Mouse (Mus musculus): Measurements from ENCODE around the gene Prkcq. TPM values are rescaled to one million over a fixed set of nuclear protein-coding genes. Genes with fewer than 3 reads are reported as not detected.

Prkcq gene
- polyA plus RNA-seq, 1 experiment = 5.1 TPM

DNA sequence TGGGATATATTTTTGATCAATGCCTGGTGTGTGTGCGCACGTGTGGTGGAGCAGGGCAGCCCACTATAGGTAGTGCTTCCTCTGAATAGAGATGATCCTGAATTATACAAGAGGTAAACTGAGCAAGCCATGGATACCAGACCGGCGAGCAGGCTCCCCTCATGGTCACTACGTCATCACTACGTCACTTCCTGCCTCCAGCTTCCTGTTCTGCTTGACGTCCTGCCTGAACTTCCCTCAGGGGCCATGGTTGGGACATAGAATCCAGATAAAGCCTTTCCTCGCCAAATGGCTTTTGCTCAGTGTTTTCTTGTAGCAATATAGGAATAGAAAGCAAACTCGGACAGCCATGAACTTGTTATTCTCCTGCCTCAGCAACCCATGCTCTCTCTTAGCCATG is 33.1 kb downstream of the Prkcq start:
- 80% methylated on average over 9 of the region's 9 CpGs for WGBS

DNA sequence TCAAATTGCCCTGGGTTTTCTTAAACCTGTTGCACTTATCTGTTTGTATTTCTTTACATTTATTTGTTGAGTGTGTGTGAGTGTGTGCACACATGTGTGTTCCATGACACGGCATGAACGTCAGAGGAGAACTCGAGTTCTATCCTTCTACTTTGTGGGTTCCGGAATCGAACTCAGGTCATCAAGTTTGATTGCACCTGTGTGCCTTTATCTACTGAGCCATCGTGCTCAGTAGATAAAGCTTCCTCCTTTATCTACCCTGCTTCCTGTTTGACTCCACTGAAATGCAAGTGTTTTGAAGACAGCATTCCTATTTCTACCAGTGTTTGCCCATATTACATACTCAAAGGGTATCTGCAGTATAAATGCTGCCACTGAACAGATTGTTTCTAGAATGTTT is 33.8 kb downstream of the Prkcq start:
- DNase-seq = no peak
- no peak for TF ChIP-seq POLR2A (IDR thresholded peaks at IDR 0.05; ENCODE audit: low read depth, low read length)
- TF ChIP-seq CTCF (conservative IDR thresholded peaks at IDR 0.05; ENCODE audit: insufficient read depth, insufficient read length, low read depth, low read length) = no peak
- H3K4me1 ChIP-seq (ENCODE audit: control insufficient read depth, insufficient read depth, low read length) = no peaks in the 10 kb centered on the region
- WGBS = 93% methylated on average over 6 of the region's 6 CpGs
- H3K4me3 ChIP-seq (ENCODE audit: insufficient read depth, low read depth, low read length) = no peak overlapping the region
- H3K27me3 ChIP-seq (replicated peaks; ENCODE audit: control insufficient read depth, insufficient read depth, low read length) = no peaks in the 10 kb centered on the region
- H3K36me3 ChIP-seq (ENCODE audit: control insufficient read depth, insufficient read depth, low read length) = no peaks in the 10 kb centered on the region
- no peak overlapping the region for H3K27ac ChIP-seq (ENCODE audit: insufficient read depth, low read depth, low read length)

More for the DNA sequence above, 33.1 kb downstream of the Prkcq start:
- TF ChIP-seq CTCF (conservative IDR thresholded peaks at IDR 0.05; ENCODE audit: insufficient read depth, insufficient read length, low read depth, low read length) (no peak), POLR2A (IDR thresholded peaks at IDR 0.05; ENCODE audit: low read depth, low read length) (no peak)
- DNase-seq = no peak
- Histone ChIP-seq H3K4me3 (ENCODE audit: insufficient read depth, low read depth, low read length) (no peak overlapping the region), H3K27ac (ENCODE audit: insufficient read depth, low read depth, low read length) (no peak overlapping the region), H3K36me3 (ENCODE audit: control insufficient read depth, insufficient read depth, low read length) (no peaks in the 10 kb centered on the region), H3K27me3 (replicated peaks; ENCODE audit: control insufficient read depth, insufficient read depth, low read length) (no peaks in the 10 kb centered on the region), H3K4me1 (ENCODE audit: control insufficient read depth, insufficient read depth, low read length) (no peaks in the 10 kb centered on the region)

DNA sequence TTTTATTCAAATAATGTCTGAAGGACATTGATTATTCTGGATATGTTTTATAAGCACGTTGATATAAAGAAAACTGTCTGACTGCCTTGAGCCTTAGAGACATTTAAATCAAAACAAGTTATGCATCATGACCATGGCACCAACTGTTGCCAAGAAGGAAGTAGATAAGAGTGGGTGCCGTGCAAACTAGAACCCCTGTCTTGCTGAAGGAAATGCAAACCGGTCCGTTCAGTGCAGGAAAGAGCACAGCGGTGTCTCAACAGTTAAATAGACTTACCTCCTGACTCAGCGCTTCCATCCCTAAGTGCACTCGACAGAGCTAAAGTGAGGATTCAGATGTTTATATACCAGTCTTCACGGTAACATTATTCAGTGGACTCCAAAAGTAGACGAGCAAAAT is 36.4 kb downstream of the Prkcq start:
- no peak for DNase-seq
- Histone ChIP-seq H3K27me3 (replicated peaks; ENCODE audit: control insufficient read depth, insufficient read depth, low read length) (no peaks in the 10 kb centered on the region), H3K36me3 (ENCODE audit: control insufficient read depth, insufficient read depth, low read length) (no peaks in the 10 kb centered on the region), H3K27ac (ENCODE audit: insufficient read depth, low read depth, low read length) (no peak overlapping the region), H3K4me1 (ENCODE audit: control insufficient read depth, insufficient read depth, low read length) (0 out of 2 replicates have a peak, but pooled peaks cover 3% of the 10 kb centered on the region), H3K4me3 (ENCODE audit: insufficient read depth, low read depth, low read length) (no peak overlapping the region)
- WGBS = 64% methylated on average over 9 of the region's 9 CpGs
- no peak for TF ChIP-seq CTCF (conservative IDR thresholded peaks at IDR 0.05; ENCODE audit: insufficient read depth, insufficient read length, low read depth, low read length)
- TF ChIP-seq POLR2A (IDR thresholded peaks at IDR 0.05; ENCODE audit: low read depth, low read length) = no peak

DNA sequence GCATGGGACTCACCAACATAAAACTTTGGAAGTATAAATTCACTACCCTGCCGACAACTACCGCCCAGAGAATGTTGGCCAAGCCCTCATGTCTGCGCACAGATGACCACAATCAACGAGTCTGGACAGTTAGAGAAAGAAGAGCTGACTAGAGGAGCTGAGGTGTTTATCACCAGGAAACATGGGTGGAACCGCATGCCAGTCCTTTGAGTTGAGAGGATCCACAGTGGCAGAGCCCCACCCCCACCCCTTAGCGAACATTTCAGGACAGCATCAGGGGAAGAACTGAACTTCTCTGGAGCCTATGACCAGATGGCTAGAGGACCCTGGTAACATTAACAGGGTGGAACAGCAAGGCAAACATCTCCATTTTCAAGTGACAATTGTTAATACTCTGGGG is 37.4 kb downstream of the Prkcq start:
- WGBS = 85% methylated on average over 6 of the region's 6 CpGs
- no peak for TF ChIP-seq CTCF (conservative IDR thresholded peaks at IDR 0.05; ENCODE audit: insufficient read depth, insufficient read length, low read depth, low read length)
- TF ChIP-seq POLR2A (IDR thresholded peaks at IDR 0.05; ENCODE audit: low read depth, low read length) = no peak
- no peak overlapping the region for H3K27ac ChIP-seq (ENCODE audit: insufficient read depth, low read depth, low read length)
- no peaks in the 10 kb centered on the region for H3K27me3 ChIP-seq (replicated peaks; ENCODE audit: control insufficient read depth, insufficient read depth, low read length)
- no peak overlapping the region for H3K4me3 ChIP-seq (ENCODE audit: insufficient read depth, low read depth, low read length)
- DNase-seq = no peak
- H3K36me3 ChIP-seq (ENCODE audit: control insufficient read depth, insufficient read depth, low read length) = no peaks in the 10 kb centered on the region
- 0 out of 2 replicates have a peak, but pooled peaks cover 3% of the 10 kb centered on the region for H3K4me1 ChIP-seq (ENCODE audit: control insufficient read depth, insufficient read depth, low read length)

DNA sequence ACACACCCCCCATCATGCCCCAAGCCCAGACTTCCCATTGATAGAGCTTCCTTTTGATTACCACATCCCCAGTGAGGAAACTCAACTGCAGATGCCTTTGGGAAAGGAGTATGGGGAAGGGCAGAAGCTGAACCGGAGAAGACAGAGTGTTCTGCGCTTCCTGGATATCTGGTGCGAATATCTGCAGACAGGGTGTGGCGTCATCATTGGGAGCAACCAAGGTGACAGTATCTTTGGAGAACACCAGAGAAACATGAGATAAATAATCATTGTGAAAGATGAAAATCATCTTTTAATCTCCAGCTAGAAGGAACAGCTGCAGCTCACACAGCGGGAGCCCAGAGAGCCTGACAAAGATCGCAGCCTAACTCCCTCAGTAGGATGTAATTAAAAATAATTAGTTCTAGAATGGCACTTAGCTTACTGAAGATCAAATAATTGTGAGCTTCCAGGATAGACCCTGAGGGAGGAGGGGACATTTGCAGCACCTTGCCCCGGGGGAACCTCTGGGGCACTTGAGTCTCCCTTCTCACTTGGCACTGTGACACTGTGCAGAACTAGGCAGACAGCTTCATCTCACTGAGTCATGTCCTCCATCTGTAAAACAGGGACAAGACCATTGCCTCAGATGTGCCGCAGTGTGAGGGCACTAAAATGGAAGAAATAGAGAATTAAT is 38.5 kb downstream of the Prkcq start:
- H3K4me1 ChIP-seq (ENCODE audit: control insufficient read depth, insufficient read depth, low read length) = 0 out of 2 replicates have a peak, but pooled peaks cover 3% of the 10 kb centered on the region
- H3K27me3 ChIP-seq (replicated peaks; ENCODE audit: control insufficient read depth, insufficient read depth, low read length) = no peaks in the 10 kb centered on the region
- no peak overlapping the region for H3K4me3 ChIP-seq (ENCODE audit: insufficient read depth, low read depth, low read length)
- no peak overlapping the region for H3K27ac ChIP-seq (ENCODE audit: insufficient read depth, low read depth, low read length)
- no peaks in the 10 kb centered on the region for H3K36me3 ChIP-seq (ENCODE audit: control insufficient read depth, insufficient read depth, low read length)
- TF ChIP-seq POLR2A (IDR thresholded peaks at IDR 0.05; ENCODE audit: low read depth, low read length) (no peak), CTCF (conservative IDR thresholded peaks at IDR 0.05; ENCODE audit: insufficient read depth, insufficient read length, low read depth, low read length) (no peak)
- WGBS = 83% methylated on average over 8 of the region's 8 CpGs
- DNase-seq = no peak

DNA sequence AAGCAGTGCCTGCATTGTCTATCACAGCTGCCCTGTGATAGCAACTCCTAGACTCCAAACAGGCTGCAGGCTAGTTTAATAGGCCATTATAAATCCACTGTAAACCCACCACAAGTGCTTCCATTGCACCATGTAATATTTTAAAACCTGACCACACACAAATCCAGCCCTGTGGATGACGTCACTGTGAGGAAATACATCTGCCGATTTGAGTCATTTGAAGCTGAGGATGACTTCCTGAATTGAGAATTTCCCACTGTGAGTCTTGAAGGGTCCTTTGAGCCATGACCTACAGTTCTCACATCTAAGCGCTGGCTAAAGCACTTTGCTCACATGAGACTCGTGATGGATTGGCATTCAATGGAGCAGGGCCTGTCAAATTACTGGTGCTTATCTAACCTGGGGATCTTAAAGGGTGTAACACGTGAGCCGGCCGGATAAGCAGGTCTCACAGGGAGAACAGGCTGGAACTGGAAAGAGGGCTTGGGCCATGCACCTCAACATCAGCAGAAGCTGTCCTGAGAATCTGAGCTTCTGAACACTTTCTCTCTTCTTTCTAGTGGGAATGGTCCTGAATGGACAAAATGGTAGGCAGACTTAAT is 40.2 kb downstream of the Prkcq start:
- 0 out of 2 replicates have a peak, but pooled peaks cover 3% of the 10 kb centered on the region for H3K4me1 ChIP-seq (ENCODE audit: control insufficient read depth, insufficient read depth, low read length)
- peak; percentile 47 for DNase-seq
- H3K27ac ChIP-seq (ENCODE audit: insufficient read depth, low read depth, low read length) = no peak overlapping the region
- no peaks in the 10 kb centered on the region for H3K27me3 ChIP-seq (replicated peaks; ENCODE audit: control insufficient read depth, insufficient read depth, low read length)
- no peaks in the 10 kb centered on the region for H3K36me3 ChIP-seq (ENCODE audit: control insufficient read depth, insufficient read depth, low read length)
- 33% methylated on average over 7 of the region's 7 CpGs for WGBS
- no peak for TF ChIP-seq POLR2A (IDR thresholded peaks at IDR 0.05; ENCODE audit: low read depth, low read length)
- TF ChIP-seq CTCF (conservative IDR thresholded peaks at IDR 0.05; ENCODE audit: insufficient read depth, insufficient read length, low read depth, low read length) = no peak
- H3K4me3 ChIP-seq (ENCODE audit: insufficient read depth, low read depth, low read length) = no peak overlapping the region

DNA sequence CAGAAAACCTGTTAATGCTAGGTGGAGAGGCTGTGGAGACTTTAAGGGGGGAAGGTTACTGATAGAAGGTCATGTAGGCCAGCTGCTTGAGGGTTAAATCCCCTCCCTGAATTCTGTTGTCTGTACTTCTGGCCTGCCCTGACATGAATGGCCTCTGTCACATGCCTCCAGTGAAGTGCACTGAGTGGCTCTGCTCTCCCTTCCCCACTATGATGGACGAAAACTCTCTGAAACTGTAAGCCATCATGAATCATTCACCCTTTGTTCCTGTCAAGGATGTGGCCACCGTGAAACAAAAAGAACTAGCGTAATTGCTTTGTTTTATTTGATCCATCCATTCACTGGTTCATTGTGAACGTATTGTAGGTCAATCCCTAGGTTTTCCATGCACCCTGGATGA is 44.5 kb downstream of the Prkcq start:
- DNase-seq = no peak
- no peak overlapping the region for H3K27ac ChIP-seq (ENCODE audit: insufficient read depth, low read depth, low read length)
- no peaks in the 10 kb centered on the region for H3K36me3 ChIP-seq (ENCODE audit: control insufficient read depth, insufficient read depth, low read length)
- 0 out of 2 replicates have a peak, but pooled peaks cover 3% of the 10 kb centered on the region for H3K4me1 ChIP-seq (ENCODE audit: control insufficient read depth, insufficient read depth, low read length)
- 64% methylated on average over 4 of the region's 4 CpGs for WGBS
- no peaks in the 10 kb centered on the region for H3K27me3 ChIP-seq (replicated peaks; ENCODE audit: control insufficient read depth, insufficient read depth, low read length)
- no peak overlapping the region for H3K4me3 ChIP-seq (ENCODE audit: insufficient read depth, low read depth, low read length)
- TF ChIP-seq CTCF (conservative IDR thresholded peaks at IDR 0.05; ENCODE audit: insufficient read depth, insufficient read length, low read depth, low read length) = no peak
- no peak for TF ChIP-seq POLR2A (IDR thresholded peaks at IDR 0.05; ENCODE audit: low read depth, low read length)

All from kidney, adult 2 months (tissue).